Mouse (Mus musculus): Measurements from ENCODE around the gene Kcnk1.

DNA sequence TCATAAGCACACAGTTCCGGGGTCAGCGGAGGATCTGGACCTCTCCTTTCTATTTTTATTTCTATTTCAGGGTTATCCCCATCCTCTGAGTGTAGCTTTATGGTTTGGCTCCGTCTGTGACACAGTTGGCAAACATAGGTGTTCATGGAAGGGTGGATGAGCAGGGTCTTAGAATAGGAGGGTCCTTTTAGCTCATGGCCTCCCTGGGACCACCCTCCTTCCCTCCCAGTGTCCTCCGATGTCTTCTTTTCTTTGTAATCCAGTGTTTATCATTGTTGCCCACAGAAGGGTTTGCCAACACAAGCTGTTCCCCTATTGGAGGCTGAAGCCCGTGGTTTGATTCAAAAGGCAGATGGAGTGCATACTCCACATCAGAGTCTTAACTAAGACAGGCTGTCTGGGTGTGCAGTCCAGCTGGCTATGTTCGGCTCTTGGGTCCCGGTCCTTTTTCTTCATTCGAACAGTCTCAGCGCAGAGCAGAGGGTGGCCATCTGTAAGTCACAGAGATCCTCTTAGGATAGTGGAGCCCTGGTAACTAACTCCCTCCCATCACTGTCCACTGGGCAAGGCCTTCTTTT lies 69.0 kb downstream of the Kcnk1 start:
- TF ChIP-seq CTCF (conservative IDR thresholded peaks at IDR 0.05 in 1 of 2, IDR thresholded peaks at IDR 0.05 in 1 of 2; ENCODE audit: low read depth in 2 of 2, low read length in 2 of 2) (no peak), ZNF384 (IDR thresholded peaks at IDR 0.05; ENCODE audit: low read depth, low read length) (no peak), KAT2A (IDR thresholded peaks at IDR 0.05; ENCODE audit: insufficient replicate concordance, low read length) (no peak), POLR2A (IDR thresholded peaks at IDR 0.05; ENCODE audit: low read depth, low read length) (no peak), MEF2A (IDR thresholded peaks at IDR 0.05; ENCODE audit: borderline replicate concordance, low read depth, low read length) (no peak), TBP (conservative IDR thresholded peaks at IDR 0.05; ENCODE audit: low read depth, low read length) (no peak), CHD2 (IDR thresholded peaks at IDR 0.05; ENCODE audit: low read length) (no peak), SMC3 (IDR thresholded peaks at IDR 0.05; ENCODE audit: low read depth, low read length) (no peak), MAZ (IDR thresholded peaks at IDR 0.05; ENCODE audit: low read depth, low read length) (no peak), EP300 (IDR thresholded peaks at IDR 0.05; ENCODE audit: low read length) (no peak), ZC3H11A (IDR thresholded peaks at IDR 0.05; ENCODE audit: low read depth, low read length) (no peak)

All from CH12.LX (cell line).